Mouse (Mus musculus) myocyte (in vitro differentiated cells): ENCODE data around the gene Slf1. TPM values are rescaled to one million over a fixed set of nuclear protein-coding genes. Genes with fewer than 3 reads are reported as not detected.

Experiments used
- H3K27me3 ChIP-seq: one replicate; pipeline ENCODE4 v1.6.1; 2011; ENCODE audit not compliant: control insufficient read depth, insufficient read depth, insufficient read length
- H3K36me3 ChIP-seq: one replicate; pipeline ENCODE4 v1.6.1; 2011; ENCODE audit not compliant: control insufficient read depth, insufficient read depth
- H3K4me2 ChIP-seq: one replicate; pipeline ENCODE4 v1.6.1; 2011; ENCODE audit warnings: low read depth, control low read depth
- H3K4me3 ChIP-seq: one replicate; pipeline ENCODE4 v1.5.1; 2011; ENCODE audit warnings: mild to moderate bottlenecking, control low read depth, moderate library complexity
- H3K79me2 ChIP-seq: one replicate; pipeline ENCODE4 v1.6.1; 2011; ENCODE audit not compliant: control insufficient read depth, insufficient read depth
- H3ac ChIP-seq: one replicate; pipeline ENCODE4 v1.6.1; 2011; ENCODE audit not compliant: control insufficient read depth, insufficient read length
- CEBPB ChIP-seq: IDR thresholded peaks from 2 replicates; pipeline ENCODE4 v1.6.1; 2011; ENCODE audit warnings: mild to moderate bottlenecking, moderate library complexity; ENCODE audit not compliant: poor library complexity, insufficient read depth, severe bottlenecking
- E2F4 ChIP-seq: IDR thresholded peaks from one replicate; pipeline ENCODE4 v1.6.1; 2011; ENCODE audit warnings: mild to moderate bottlenecking, control low read depth, moderate library complexity; ENCODE audit not compliant: insufficient read depth
- MAX ChIP-seq: IDR thresholded peaks from one replicate; pipeline ENCODE4 v1.6.1; 2011; ENCODE audit warnings: low read depth, mild to moderate bottlenecking, control low read depth
- MYOD1 ChIP-seq, 3 experiments: IDR thresholded peaks; one replicate each; pipeline ENCODE4 v1.6.1; 2011; ENCODE audit warnings: control low read depth in 2 of 3, low read depth in 2 of 3, mild to moderate bottlenecking in 2 of 3, moderate library complexity in 1 of 3; ENCODE audit not compliant: insufficient read length in 2 of 3, control insufficient read depth in 1 of 3
- MYOG ChIP-seq, 3 experiments: IDR thresholded peaks; one replicate each; pipeline ENCODE4 v1.6.1; 2011; ENCODE audit warnings: control low read depth in 2 of 3, low read depth in 2 of 3, mild to moderate bottlenecking in 2 of 3; ENCODE audit not compliant: insufficient read length in 2 of 3, control insufficient read depth in 1 of 3, insufficient read depth in 1 of 3
- POLR2A ChIP-seq: IDR thresholded peaks from one replicate; pipeline ENCODE4 v1.6.1; 2011; ENCODE audit warnings: low read depth, mild to moderate bottlenecking, control low read depth, moderate library complexity; ENCODE audit not compliant: insufficient read length
- POLR2AphosphoS2 ChIP-seq: IDR thresholded peaks from one replicate; pipeline ENCODE4 v1.6.1; 2011; ENCODE audit warnings: low read depth, control low read depth; ENCODE audit not compliant: insufficient read length
- REST ChIP-seq: IDR thresholded peaks from one replicate; pipeline ENCODE4 v1.6.1; 2011; ENCODE audit warnings: mild to moderate bottlenecking, control low read depth, moderate library complexity; ENCODE audit not compliant: insufficient read depth, insufficient read length
- SRF ChIP-seq: IDR thresholded peaks from one replicate; pipeline ENCODE4 v1.6.1; 2011; ENCODE audit warnings: low read depth; ENCODE audit not compliant: control insufficient read depth, insufficient read length
- TCF12 ChIP-seq: IDR thresholded peaks from one replicate; pipeline ENCODE4 v1.6.1; 2011; ENCODE audit warnings: mild to moderate bottlenecking, control low read depth; ENCODE audit not compliant: poor library complexity, insufficient read depth, severe bottlenecking
- TCF3 ChIP-seq: IDR thresholded peaks from one replicate; pipeline ENCODE4 v1.6.1; 2011; ENCODE audit warnings: low read depth, control low read depth; ENCODE audit not compliant: insufficient read length
- USF1 ChIP-seq: IDR thresholded peaks from one replicate; pipeline ENCODE4 v1.6.1; 2011; ENCODE audit warnings: low read depth, mild to moderate bottlenecking, control low read depth, moderate library complexity
- polyA plus RNA-seq: library from polyadenylated mRNA; unstranded; fragments of >200 nt; fragmentation: generic; extraction: Trizol; gene quantifications from one replicate; pipeline ENCODE4 v1.2.1, GENCODE M21; 2012; ENCODE audit warnings: missing spikeins

Slf1 gene
- 3.2 TPM for polyA plus RNA-seq

- no peak for TF ChIP-seq POLR2AphosphoS2
- TF ChIP-seq REST, result no peak
- no peak for TF ChIP-seq SRF
- TF ChIP-seq MAX, result no peak
- peak; percentile 98 for TF ChIP-seq E2F4
- TF ChIP-seq TCF3, result no peak
- Histone ChIP-seq H3K4me2 (peak within 1 kb of the TSS; percentile 79), H3K27me3 (no peaks in the 10 kb centered on the region), H3K4me3 (peak within 1 kb of the TSS; percentile 76), H3ac (peak within 1 kb of the TSS; percentile 43), H3K79me2 (peaks cover 28% of the 10 kb centered on the region), H3K36me3 (no peaks in the 10 kb centered on the region)
These were observed at the start of gene Slf1, which contains the start of gene 2210408I21Rik for GRCm38 (mm10) chr13:77134931-77135620. TSS of gene Slf1 (minus strand) at chr13:77135473. TSS of gene 2210408I21Rik (plus strand) at chr13:77135540.

GRCm38 (mm10) chr13:77177931-77178330 is 42.7 kb upstream of the Slf1 start:
- no peak overlapping the region for H3K4me3 ChIP-seq
- no peaks in the 10 kb centered on the region for H3K27me3 ChIP-seq
- no peak overlapping the region for H3ac ChIP-seq
- H3K36me3 ChIP-seq, result no peaks in the 10 kb centered on the region
- TF ChIP-seq MYOD1 (IDR thresholded peaks at IDR 0.05; ENCODE audit: control insufficient read depth in 1 of 3, insufficient read length in 2 of 3, low read depth in 2 of 3) (no peak), POLR2A (no peak), MYOG (IDR thresholded peaks at IDR 0.05; ENCODE audit: control insufficient read depth in 1 of 3, insufficient read depth in 1 of 3, insufficient read length in 2 of 3, low read depth in 2 of 3) (no peak), USF1 (no peak), SRF (no peak), POLR2AphosphoS2 (no peak), E2F4 (no peak), CEBPB (no peak), REST (no peak), MAX (no peak), TCF3 (no peak), TCF12 (no peak)
- no peak overlapping the region for H3K4me2 ChIP-seq
- no peaks in the 10 kb centered on the region for H3K79me2 ChIP-seq

- Histone ChIP-seq H3K27me3 (no peaks in the 10 kb centered on the region), H3ac (no peak overlapping the region), H3K36me3 (no peaks in the 10 kb centered on the region), H3K4me2 (no peak overlapping the region), H3K79me2 (peaks cover 6% of the 10 kb centered on the region), H3K4me3 (no peak overlapping the region)
- TF ChIP-seq SRF (no peak), POLR2AphosphoS2 (no peak), MYOG (IDR thresholded peaks at IDR 0.05; ENCODE audit: control insufficient read depth in 1 of 3, insufficient read depth in 1 of 3, insufficient read length in 2 of 3, low read depth in 2 of 3) (no peak)
These were observed 5.6 kb upstream of the Slf1 start for GRCm38 (mm10) chr13:77140890-77141289.

GRCm38 (mm10) chr13:77135621-77135981 is 328 bp upstream of the Slf1 start:
- H3K4me3 ChIP-seq, result peak overlapping the region; percentile 76
- H3K36me3 ChIP-seq, result no peaks in the 10 kb centered on the region
- peak overlapping the region; percentile 43 for H3ac ChIP-seq
- TF ChIP-seq TCF12 (no peak), POLR2A (no peak), USF1 (no peak), MYOG (IDR thresholded peaks at IDR 0.05; ENCODE audit: control insufficient read depth in 1 of 3, insufficient read depth in 1 of 3, insufficient read length in 2 of 3, low read depth in 2 of 3) (no peak), SRF (no peak), MYOD1 (IDR thresholded peaks at IDR 0.05; ENCODE audit: control insufficient read depth in 1 of 3, insufficient read length in 2 of 3, low read depth in 2 of 3) (no peak), MAX (no peak), CEBPB (no peak), TCF3 (no peak), REST (no peak), POLR2AphosphoS2 (no peak)
- H3K79me2 ChIP-seq, result peaks cover 28% of the 10 kb centered on the region
- no peaks in the 10 kb centered on the region for H3K27me3 ChIP-seq
- peak overlapping the region; percentile 77 for H3K4me2 ChIP-seq

- H3K36me3 ChIP-seq, result no peaks in the 10 kb centered on the region
- no peak overlapping the region for H3ac ChIP-seq
- TF ChIP-seq SRF (no peak), MYOD1 (IDR thresholded peaks at IDR 0.05; ENCODE audit: control insufficient read depth in 1 of 3, insufficient read length in 2 of 3, low read depth in 2 of 3) (no peak), MYOG (IDR thresholded peaks at IDR 0.05; ENCODE audit: control insufficient read depth in 1 of 3, insufficient read depth in 1 of 3, insufficient read length in 2 of 3, low read depth in 2 of 3) (peak in 1 of 3 experiments; percentile 53), POLR2A (no peak)
- H3K79me2 ChIP-seq, result peaks cover 29% of the 10 kb centered on the region
- no peak overlapping the region for H3K4me3 ChIP-seq
- no peaks in the 10 kb centered on the region for H3K27me3 ChIP-seq
- peak overlapping the region; percentile 36 for H3K4me2 ChIP-seq
These were observed 4.1 kb downstream of the Slf1 start for GRCm38 (mm10) chr13:77131132-77131531.
